Mouse (Mus musculus) liver, adult 2 months (tissue): ENCODE results near the gene Flii. TPM values are rescaled to one million over a fixed set of nuclear protein-coding genes. Genes with fewer than 3 reads are reported as not detected.

Experiments used
- DNase-seq: peaks from one replicate; pipeline ENCODE4 v3.0.0-alpha.2; 2011; ENCODE audit warnings: low read depth, low spot score; ENCODE audit errors: extremely low read depth
- H3K27ac ChIP-seq: fragments of 200-500 bp; replicated peaks from 2 replicates; pipeline ENCODE4 v1.5.1; 2012; ENCODE audit warnings: low read depth, mild to moderate bottlenecking, control low read depth, inconsistent platforms, low read length; ENCODE audit not compliant: insufficient read depth
- H3K27me3 ChIP-seq: fragments of 200-500 bp; 2 replicates; pipeline ENCODE4 v1.6.1; 2012; ENCODE audit warnings: mild to moderate bottlenecking, moderate library complexity, low read length, inconsistent platforms; ENCODE audit not compliant: control insufficient read depth, insufficient read depth
- H3K36me3 ChIP-seq: fragments of 200-500 bp; 2 replicates; pipeline ENCODE4 v1.6.1; 2012; ENCODE audit warnings: low read length, inconsistent platforms; ENCODE audit not compliant: control insufficient read depth, insufficient read depth
- H3K4me1 ChIP-seq: fragments of 200-500 bp; 2 replicates; pipeline ENCODE4 v1.6.1; 2011; ENCODE audit warnings: low read length; ENCODE audit not compliant: control insufficient read depth, insufficient read depth
- H3K4me3 ChIP-seq: fragments of 200-500 bp; 2 replicates; pipeline ENCODE4 v1.5.1; 2011; ENCODE audit warnings: low read depth, mild to moderate bottlenecking, control low read depth, low read length, moderate library complexity; ENCODE audit not compliant: insufficient read depth
- H3K79me2 ChIP-seq: fragments of 200-500 bp; 2 replicates; pipeline ENCODE4 v1.6.1; 2012; ENCODE audit warnings: inconsistent platforms, mild to moderate bottlenecking, low read length, moderate library complexity; ENCODE audit not compliant: control insufficient read depth, insufficient read depth
- H3K9ac ChIP-seq: fragments of 200-500 bp; 2 replicates; pipeline ENCODE4 v1.6.1; 2012; ENCODE audit warnings: low read depth, mild to moderate bottlenecking, control low read depth, inconsistent platforms, low read length
- CTCF ChIP-seq: fragments of 200-500 bp; IDR thresholded peaks from 2 replicates; pipeline ENCODE4 v1.5.1; 2011; ENCODE audit warnings: low read depth, low read length, control low read depth
- POLR2A ChIP-seq: fragments of 200-500 bp; IDR thresholded peaks from 2 replicates; pipeline ENCODE4 v1.6.1; 2011; ENCODE audit warnings: low read length, control low read depth; ENCODE audit not compliant: insufficient read depth; ENCODE audit errors: extremely low read depth
- WGBS: fragments of 180-500 bp; shearing (Covaris S2); methylation state at CpG from one replicate; pipeline ENCODE4 v1.1.7; 2018; 5-methylcytosine and 5-hydroxymethylcytosine counted together
- polyA plus RNA-seq: library from polyadenylated mRNA; depleted of rRNA; stranded (reverse); fragments of >200 nt; gene quantifications from 2 replicates; pipeline ENCODE4 v1.2.3, GENCODE M21; 2012
- total RNA-seq: library from RNA; depleted of rRNA; stranded (reverse); fragments of >200 nt; gene quantifications from 2 replicates; pipeline ENCODE4 v1.2.3, GENCODE M21; 2014

Flii gene
- total and polyA plus RNA-seq, 2 experiments, result 35.1 to 86.7 TPM

DNA sequence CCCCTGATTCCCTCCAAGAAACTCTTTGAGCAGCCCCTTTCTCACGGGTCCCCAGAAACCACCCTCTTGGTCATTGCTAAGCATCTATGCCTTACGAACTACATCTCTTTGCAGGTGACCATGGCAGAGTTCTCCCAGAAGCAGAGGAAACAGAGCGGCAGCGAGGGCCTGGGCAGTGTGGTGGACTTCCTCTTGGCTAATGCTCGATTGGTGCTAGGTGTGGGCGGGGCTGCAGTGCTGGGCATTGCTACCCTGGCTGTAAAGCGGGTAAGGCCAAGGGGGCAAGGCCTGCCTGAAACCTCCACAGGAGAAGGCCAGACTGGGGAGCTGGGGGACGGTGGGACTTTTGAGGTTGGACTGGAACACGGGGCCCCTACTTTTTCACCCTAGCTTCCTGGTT lies 3.1 kb upstream of the Flii start:
- Histone ChIP-seq H3K27me3 (no peaks in the 10 kb centered on the region), H3K36me3 (no peaks in the 10 kb centered on the region), H3K9ac (no peak overlapping the region; the same call in 1 of the 2 replicates), H3K79me2 (peaks cover 9% of the 10 kb centered on the region; the same call in 1 of the 2 replicates), H3K4me1 (peaks cover 35% of the 10 kb centered on the region), H3K27ac (peak overlapping the region; percentile 77), H3K4me3 (no peak overlapping the region)
- WGBS, result 51% methylated on average over 9 of the region's 9 CpGs
- TF ChIP-seq POLR2A, result no peak
- no peak for TF ChIP-seq CTCF
- peak; percentile 78 for DNase-seq

DNA sequence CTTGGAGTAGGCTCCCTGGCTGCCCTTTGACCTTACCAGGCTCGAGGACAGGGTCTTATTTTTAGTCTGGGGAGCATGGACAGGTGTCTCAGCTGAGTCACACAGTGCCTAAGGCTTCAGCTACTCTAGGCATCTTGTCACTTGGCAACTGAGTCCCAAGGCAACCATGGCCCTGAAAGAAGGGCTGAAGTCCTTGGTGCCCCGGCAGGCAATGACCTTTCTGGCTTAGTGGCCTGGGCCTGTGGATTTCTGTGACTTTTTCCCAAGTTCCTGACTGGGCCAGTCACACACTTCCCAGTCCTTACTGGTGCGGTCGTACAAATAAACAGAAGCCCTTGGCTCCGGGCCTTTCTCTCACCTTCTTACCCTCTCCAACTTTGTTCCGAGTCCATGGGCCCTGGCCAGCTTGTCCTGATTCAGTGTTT lies 2.2 kb upstream of the Flii start:
- H3K9ac ChIP-seq, result peak overlapping the region; percentile 4; the same call in 1 of the 2 replicates
- H3K27me3 ChIP-seq, result no peaks in the 10 kb centered on the region
- peak overlapping the region; percentile 77 for H3K27ac ChIP-seq
- H3K36me3 ChIP-seq, result no peaks in the 10 kb centered on the region
- no peak for TF ChIP-seq CTCF
- no peak for TF ChIP-seq POLR2A
- 25% methylated on average over 6 of the region's 6 CpGs for WGBS
- peaks cover 35% of the 10 kb centered on the region for H3K4me1 ChIP-seq
- DNase-seq, result peak; percentile 98
- no peak overlapping the region; the same call in 1 of the 2 replicates for H3K4me3 ChIP-seq
- peaks cover 9% of the 10 kb centered on the region; the same call in 1 of the 2 replicates for H3K79me2 ChIP-seq

DNA sequence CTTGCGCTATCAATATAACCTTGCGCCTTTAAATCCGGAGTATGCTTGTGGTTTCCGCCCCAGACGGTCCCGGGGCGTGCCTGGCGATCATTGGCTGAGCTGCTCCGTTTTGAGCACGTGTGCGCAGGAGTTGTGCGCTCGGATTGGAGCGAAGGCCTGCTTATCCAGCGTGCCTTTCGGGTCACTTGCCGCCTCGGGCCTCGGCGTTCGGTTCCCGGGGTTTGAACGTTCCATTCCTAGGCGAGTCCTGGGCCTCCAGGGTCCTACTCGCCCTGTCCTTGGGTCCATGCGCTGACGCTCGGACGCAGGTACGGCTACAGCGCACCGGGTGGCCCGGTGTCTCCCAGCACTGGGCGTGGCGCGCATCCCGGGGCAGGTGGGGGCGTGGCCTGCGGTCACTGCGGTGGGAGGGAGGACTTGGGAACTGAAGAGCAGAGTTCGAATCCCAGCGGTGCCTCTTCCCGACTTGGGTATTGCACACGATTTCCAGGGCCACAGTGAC lies 1.2 kb upstream of the Flii start, which contains the start of gene Mief2:
Gene Mief2, plus strand, starts transcription at position 139 of the 502 bp plus-strand sequence.
- Histone ChIP-seq H3K4me3 (peak within 1 kb of the TSS; percentile 99), H3K9ac (peak within 1 kb of the TSS; percentile 99), H3K36me3 (peaks cover 2% of the 10 kb centered on the region; the same call in 1 of the 2 replicates), H3K79me2 (peaks cover 9% of the 10 kb centered on the region; the same call in 1 of the 2 replicates), H3K27me3 (no peaks in the 10 kb centered on the region), H3K27ac (peak within 1 kb of the TSS; percentile 86), H3K4me1 (peaks cover 35% of the 10 kb centered on the region)
- peak; percentile 43; the same call in 1 of the 2 replicates for TF ChIP-seq POLR2A
- TF ChIP-seq CTCF, result no peak
- WGBS, result under 1% methylated on average over 44 of the region's 44 CpGs
- peak; percentile 91 for DNase-seq

- peak; percentile 62 for DNase-seq
- peaks cover 2% of the 10 kb centered on the region; the same call in 1 of the 2 replicates for H3K36me3 ChIP-seq
- H3K79me2 ChIP-seq, result peaks cover 9% of the 10 kb centered on the region; the same call in 1 of the 2 replicates
- peak overlapping the region; percentile 99 for H3K9ac ChIP-seq
- H3K4me1 ChIP-seq, result peaks cover 35% of the 10 kb centered on the region
- peak overlapping the region; percentile 86 for H3K27ac ChIP-seq
- H3K4me3 ChIP-seq, result peak overlapping the region; percentile 99
- whole genome bisulfite sequencing, result 4% methylated on average over 12 of the region's 12 CpGs
- TF ChIP-seq CTCF, result no peak
- TF ChIP-seq POLR2A, result no peak
- H3K27me3 ChIP-seq, result no peaks in the 10 kb centered on the region
Measured at GRCm38 (mm10) chr11:60727392-60728140, 503 bp upstream of the Flii start.

DNA sequence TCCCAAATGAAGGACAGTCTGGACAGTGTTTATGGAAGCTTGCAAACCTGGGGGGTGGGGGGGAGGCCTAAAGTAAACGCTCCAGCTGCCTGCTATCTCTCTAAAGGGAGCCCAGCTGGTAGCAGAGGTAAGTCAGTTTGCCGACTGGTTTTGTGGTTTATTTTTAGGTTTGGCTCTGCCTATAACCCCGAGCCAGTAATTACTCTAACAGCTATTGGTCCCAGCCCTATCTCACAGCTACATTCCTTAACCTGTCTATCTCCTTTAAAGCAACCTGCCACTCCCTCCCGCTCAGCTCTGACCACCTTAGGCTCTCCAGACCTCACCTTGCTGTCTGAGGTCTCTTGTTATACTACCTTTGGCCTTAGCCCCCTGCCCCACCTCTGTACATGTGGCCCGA lies 7.8 kb downstream of the Flii start:
- no peak for DNase-seq
- TF ChIP-seq POLR2A, result no peak
- H3K36me3 ChIP-seq, result peaks cover 42% of the 10 kb centered on the region; the same call in 1 of the 2 replicates

DNA sequence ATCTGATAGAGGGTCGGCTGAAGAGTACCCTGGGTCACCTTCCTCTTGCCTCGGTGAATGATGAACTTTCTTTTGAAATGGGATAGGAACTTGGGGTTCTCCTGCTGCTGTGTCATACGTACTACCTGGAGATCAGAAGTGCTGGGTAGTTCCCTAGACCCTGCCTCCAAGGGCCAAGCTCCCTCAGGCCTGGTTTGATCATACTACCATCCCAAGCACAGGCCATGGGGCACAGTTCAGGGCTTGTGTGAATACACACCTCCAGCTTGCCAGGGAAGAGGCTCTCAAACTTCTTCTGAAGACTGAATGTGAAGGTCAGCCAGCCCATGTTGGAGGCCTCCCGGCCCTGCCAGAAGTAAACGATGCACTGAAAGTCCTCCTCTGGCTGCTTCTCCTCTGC lies 11.2 kb downstream of the Flii start:
- no peak overlapping the region for H3K4me3 ChIP-seq
- peaks cover 34% of the 10 kb centered on the region; the same call in 1 of the 2 replicates for H3K36me3 ChIP-seq
- H3K79me2 ChIP-seq, result no peaks in the 10 kb centered on the region
- H3K27ac ChIP-seq, result no peak overlapping the region
- TF ChIP-seq POLR2A (no peak), CTCF (no peak)
- H3K27me3 ChIP-seq, result no peaks in the 10 kb centered on the region
- 89% methylated on average over 5 of the region's 5 CpGs for WGBS
- H3K4me1 ChIP-seq, result no peaks in the 10 kb centered on the region
- no peak for DNase-seq
- H3K9ac ChIP-seq, result no peak overlapping the region

More for the DNA sequence above, 7.8 kb downstream of the Flii start:
- Histone ChIP-seq H3K79me2 (no peaks in the 10 kb centered on the region), H3K27me3 (no peaks in the 10 kb centered on the region), H3K4me1 (no peaks in the 10 kb centered on the region), H3K27ac (no peak overlapping the region), H3K4me3 (no peak overlapping the region), H3K9ac (no peak overlapping the region)
- 86% methylated on average over 5 of the region's 5 CpGs for WGBS
